Mouse (Mus musculus): ENCODE data around the gene Otor. TPM values are rescaled to one million over a fixed set of nuclear protein-coding genes. Genes with fewer than 3 reads are reported as not detected.

The Otor gene
- not detected for total RNA-seq (2023)

DNA sequence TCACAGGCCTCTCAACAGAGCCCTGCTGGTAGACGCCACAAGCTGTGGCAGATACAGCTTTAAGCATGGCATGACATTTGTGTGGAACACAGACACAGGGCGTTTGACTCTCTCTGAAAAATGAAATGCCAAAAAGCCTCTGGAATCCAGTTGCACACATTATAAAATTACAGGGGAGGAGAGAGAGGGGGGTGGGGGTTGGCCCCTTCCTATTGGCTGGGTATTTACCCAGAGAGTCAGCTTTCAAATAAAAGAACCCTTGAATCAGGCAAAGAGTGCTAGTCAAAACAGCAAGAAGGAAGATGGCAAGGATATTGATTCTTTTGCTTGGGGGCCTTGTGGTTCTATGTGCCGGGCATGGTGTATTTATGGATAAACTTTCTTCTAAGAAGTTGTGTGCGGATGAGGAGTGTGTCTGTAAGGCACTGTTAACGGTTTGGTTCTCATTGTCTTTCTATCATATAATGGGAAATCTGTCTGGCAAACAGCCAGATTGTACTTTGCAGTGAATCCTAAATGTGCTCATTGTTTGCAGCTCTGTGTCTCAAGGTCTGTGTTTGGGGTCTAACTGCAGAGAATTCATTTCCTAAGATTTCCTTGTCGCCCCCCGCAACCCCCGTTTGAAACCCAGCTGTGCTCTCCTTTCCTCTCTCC is at the start of gene Otor:
Otor (plus strand) TSS at position 276 of the 654 bp plus-strand sequence.

DNA sequence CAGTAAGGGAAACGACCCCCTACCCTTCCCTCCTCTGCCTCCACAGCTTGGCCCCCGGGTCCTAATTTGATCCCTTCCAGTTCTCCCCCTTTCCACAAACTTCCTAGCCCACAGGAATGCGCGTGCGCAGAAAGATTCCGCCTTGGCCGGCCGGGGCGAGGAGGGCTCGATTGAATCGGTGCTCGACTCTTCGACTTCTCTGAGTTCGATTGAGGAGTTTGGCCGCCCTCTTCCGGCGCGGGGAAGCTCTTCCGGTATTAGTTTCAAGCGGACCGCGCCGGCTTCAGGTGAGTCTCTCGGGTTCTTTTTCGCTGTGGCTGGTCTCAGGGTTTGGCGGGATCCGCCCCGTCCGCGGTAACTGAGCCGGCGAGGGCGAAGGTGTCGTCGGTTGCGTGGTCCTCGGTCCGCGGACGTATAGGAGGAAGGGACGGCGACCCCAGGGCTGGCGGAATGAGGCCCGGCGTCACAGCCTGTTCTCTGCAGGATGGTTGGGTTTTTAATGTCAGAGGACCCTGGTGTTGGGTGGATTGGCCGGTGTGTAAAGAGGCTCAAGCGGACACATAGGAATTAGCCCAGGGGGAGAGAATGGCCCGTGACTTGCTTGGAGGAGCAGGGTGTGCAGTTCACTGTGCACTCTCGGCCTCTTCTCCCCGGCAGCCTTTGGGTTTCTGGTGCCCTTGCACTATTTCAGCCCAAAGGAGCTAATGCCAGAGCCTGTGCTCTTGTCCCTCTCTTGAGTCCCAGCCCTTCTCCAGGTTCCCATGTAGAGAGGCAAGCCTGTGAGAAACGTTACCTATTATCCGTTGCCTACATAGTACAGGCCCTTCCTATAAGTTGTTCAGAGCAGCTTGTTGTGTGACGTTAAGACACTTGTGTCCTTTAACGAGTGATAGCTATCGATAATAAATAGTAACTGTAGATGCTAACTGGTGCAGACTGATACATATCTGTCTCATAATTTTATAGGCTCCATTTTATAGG is 15.2 kb upstream of the Otor start, which contains the start of gene Snrpb2:
Snrpb2 (plus strand) TSS at position 228 of the 981 bp plus-strand sequence.

Other genes starting within 250 kb of the Otor start
- 10 to 100 TPM; 10.9 to 12.6 TPM for gene Kif16b, start 176.9 kb upstream of the Otor start, total RNA-seq (2023)
- 10 to 100 TPM; 29.4 to 45.0 TPM for gene Snrpb2, start 15.4 kb upstream of the Otor start, total RNA-seq (2023)